Mouse (Mus musculus): ENCODE measurements around the gene Nup155. TPM values are rescaled to one million over a fixed set of nuclear protein-coding genes. Genes with fewer than 3 reads are reported as not detected.

Gene Nup155
- 10 to 100 TPM; 23.9 to 28.4 TPM for total RNA-seq (2023)

GRCm38 (mm10) chr15:8108966-8109743, at the start of gene Nup155:
Gene Nup155, plus strand, starts transcription at chr15:8109273.

GRCm38 (mm10) chr15:8098774-8099749, 10.0 kb upstream of the Nup155 start, which contains the start of gene Wdr70:
Gene Wdr70, minus strand, starts transcription at chr15:8099209.

GRCm38 (mm10) chr15:8168591-8169265, 59.7 kb downstream of the Nup155 start, which contains the start of gene Cplane1:
Gene Cplane1, plus strand, starts transcription at chr15:8169106.

Other genes with a start within 250 kb of the Nup155 start
- 10 to 100 TPM; 16.9 to 19.5 TPM for gene Wdr70, start 10.1 kb upstream of the Nup155 start, total RNA-seq (2023)
- 1 to 10 TPM; 5.6 to 5.7 TPM for gene Cplane1, start 59.8 kb downstream of the Nup155 start, total RNA-seq (2023)